In the genomic region with DNA sequence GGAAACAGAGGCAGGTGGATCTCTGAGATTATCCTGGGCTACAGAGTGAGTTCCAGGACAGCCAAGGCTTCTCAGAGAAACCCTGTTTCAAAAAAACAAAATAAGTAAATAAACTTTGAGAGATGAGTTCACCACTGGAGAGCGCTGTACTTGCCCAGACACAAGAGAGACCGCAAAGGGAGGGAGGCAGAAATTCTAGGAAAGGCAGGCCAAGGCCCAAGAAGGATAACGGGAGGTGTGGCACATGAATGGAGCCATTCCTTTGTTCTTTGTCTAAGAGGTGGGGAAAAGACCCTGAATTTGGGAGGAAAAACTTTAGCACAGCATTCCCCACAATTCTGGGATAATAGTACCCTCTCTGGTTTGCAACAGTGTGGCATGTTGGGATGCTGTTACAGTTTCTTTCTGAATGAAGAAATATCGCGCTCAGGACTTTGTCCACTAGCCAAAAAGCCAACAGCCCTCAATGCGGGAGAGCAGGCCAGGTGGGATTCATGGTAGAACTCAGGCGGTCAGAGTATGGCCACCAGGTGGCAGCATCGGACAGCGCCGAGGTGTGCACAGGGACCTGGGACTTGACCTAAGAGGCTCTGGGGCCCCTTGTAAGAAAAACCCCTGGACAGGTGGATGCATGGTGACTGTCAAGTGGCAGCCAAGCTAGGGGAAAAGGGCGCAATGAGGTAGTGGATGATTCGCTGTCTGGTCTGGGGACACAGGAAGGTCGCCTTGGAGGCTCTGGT, we compare ENCODE assay signal across 9 mouse cellular contexts. TPM values are rescaled to one million over a fixed set of nuclear protein-coding genes. Genes with fewer than 3 reads are reported as not detected.
DNase-seq lines count a peak whose midpoint lies in the region; ATAC-seq lines count a peak whose summit lies in the region.
"Had no signal": no experiment of that assay in that cellular context is flagged by ENCODE, and none has a peak within 500 bp of the region (broad histone marks: within the 10 kb centered on the region; RNA-seq: fewer than 3 reads in every experiment).

No protein-coding gene starts in this region.

- DNase-seq in hindbrain, embryonic 14.5 days (ENCODE audit: low spot score), result peak; percentile 75
- DNase-seq in adrenal gland, adult 8-10 months, result peak; percentile 4
- peak; percentile 65 for DNase-seq in embryo, embryonic 11.5 days (ENCODE audit: low read depth, low spot score)
- DNase-seq in induced T-regulatory cell, adult 2 months (ENCODE audit: low read depth), result peak; percentile 67
- DNase-seq in limb, embryonic 11.5 days (ENCODE audit: low spot score), result peak; percentile 91
- DNase-seq in ovary, postnatal 36 days (ENCODE audit: low spot score), result peak; percentile 57
- DNase-seq in thymus, postnatal 14 days, result peak; percentile 73

- no peak for ATAC-seq in hindbrain, embryonic 14.5 days (ENCODE audit: low FRiP score)
- no peak for ATAC-seq in hindbrain, embryonic 12.5 days (ENCODE audit: low FRiP score)
- ATAC-seq in limb, embryonic 11.5 days (ENCODE audit: insufficient number of reproducible peaks, low FRiP score, low TSS enrichment, low read depth), result 0 out of 2 replicates have a peak, but pooled peaks have one; percentile 39

- H3K4me2 ChIP-seq in hindbrain, embryonic 14.5 days (replicated peaks), result no peak overlapping the region
- no peak overlapping the region for H3K4me2 ChIP-seq in hindbrain, embryonic 12.5 days (replicated peaks)
- no peak overlapping the region for H3K4me2 ChIP-seq in limb, embryonic 11.5 days (ENCODE audit: low read depth, severe bottlenecking)

- no peak overlapping the region for H3K9ac ChIP-seq in hindbrain, embryonic 14.5 days
- H3K9ac ChIP-seq in hindbrain, embryonic 12.5 days, result no peak overlapping the region
- H3K9ac ChIP-seq in limb, embryonic 11.5 days (ENCODE audit: low read length), result no peak overlapping the region

- no peak overlapping the region for H3K27ac ChIP-seq in hindbrain, embryonic 14.5 days
- H3K27ac ChIP-seq in hindbrain, embryonic 12.5 days, result no peak overlapping the region
- H3K27ac ChIP-seq in limb, embryonic 11.5 days (replicated peaks; ENCODE audit: low read depth, low read length), result no peak overlapping the region

- no peak overlapping the region for H3K4me3 ChIP-seq in hindbrain, embryonic 14.5 days (replicated peaks; ENCODE audit: low read length)
- no peak overlapping the region for H3K4me3 ChIP-seq in hindbrain, embryonic 12.5 days
- H3K4me3 ChIP-seq in limb, embryonic 11.5 days (ENCODE audit: low read depth, low read length), result no peak overlapping the region

- WGBS in hindbrain, embryonic 14.5 days, result 31% methylated on average over 13 of the region's 13 CpGs
- WGBS in hindbrain, embryonic 12.5 days, result 35% methylated on average over 13 of the region's 13 CpGs
- 34% methylated on average over 13 of the region's 13 CpGs for WGBS in limb, embryonic 11.5 days

- no peaks in the 10 kb centered on the region for H3K36me3 ChIP-seq in hindbrain, embryonic 14.5 days (replicated peaks; ENCODE audit: control insufficient read depth, insufficient read depth)
- H3K36me3 ChIP-seq in hindbrain, embryonic 12.5 days, result no peaks in the 10 kb centered on the region
- no peaks in the 10 kb centered on the region for H3K36me3 ChIP-seq in limb, embryonic 11.5 days (ENCODE audit: control insufficient read depth, insufficient read depth, low read length)

- no peaks in the 10 kb centered on the region for H3K27me3 ChIP-seq in hindbrain, embryonic 14.5 days (ENCODE audit: control insufficient read depth, insufficient read depth, low read length)
- no peaks in the 10 kb centered on the region for H3K27me3 ChIP-seq in hindbrain, embryonic 12.5 days
- no peaks in the 10 kb centered on the region for H3K27me3 ChIP-seq in limb, embryonic 11.5 days (ENCODE audit: control insufficient read depth, insufficient read depth, low read length)

- no peaks in the 10 kb centered on the region for H3K4me1 ChIP-seq in hindbrain, embryonic 14.5 days (replicated peaks; ENCODE audit: control insufficient read depth, insufficient read depth, low read length)
- no peaks in the 10 kb centered on the region for H3K4me1 ChIP-seq in hindbrain, embryonic 12.5 days
- no peaks in the 10 kb centered on the region for H3K4me1 ChIP-seq in limb, embryonic 11.5 days (ENCODE audit: control insufficient read depth, insufficient read depth, low read length)

- no peaks in the 10 kb centered on the region for H3K9me3 ChIP-seq in hindbrain, embryonic 14.5 days (ENCODE audit: control insufficient read depth, low read length)
- no peaks in the 10 kb centered on the region for H3K9me3 ChIP-seq in hindbrain, embryonic 12.5 days (replicated peaks)
- no peaks in the 10 kb centered on the region for H3K9me3 ChIP-seq in limb, embryonic 11.5 days (ENCODE audit: control insufficient read depth, low read length)

RNA-seq across cellular contexts. Expression of gene Tmem92, which starts 49.9 kb away (rescaled TPM):
- not detected in 2 replicates for polyA plus RNA-seq in hindbrain, embryonic 14.5 days (2014; fragmentation: Nextera tagmentation; extraction: Ambion mirVana)
- polyA plus RNA-seq in hindbrain, embryonic 12.5 days (2016; fragmentation: Nextera tagmentation; extraction: Ambion mirVana), result not detected in 2 replicates
- total RNA-seq in adrenal gland, adult 8-10 months (2022), result not detected
- polyA plus RNA-seq in limb, embryonic 11.5 days (2014; fragmentation: Nextera tagmentation; extraction: Ambion mirVana), result not detected in 2 replicates
- polyA plus RNA-seq: neural tube, embryonic 14.5 days had no signal

Comparison
In these comparisons a context has a peak if more than half of its experiments do, and no peak if none do; other contexts are left out.
1. DNase-seq: peak in every context shown above with its lines; median percentile 91 in limb, embryonic 11.5 days; 75 in hindbrain, embryonic 14.5 days; 73 in thymus, postnatal 14 days; 67 in induced T-regulatory cell, adult 2 months; 65 in embryo, embryonic 11.5 days; 57 in ovary, postnatal 36 days; 4 in adrenal gland, adult 8-10 months.